Mouse (Mus musculus): Measurements from ENCODE around the gene Ddx18. TPM values are rescaled to one million over a fixed set of nuclear protein-coding genes. Genes with fewer than 3 reads are reported as not detected.

Ddx18 gene
- polyA plus RNA-seq, 1 experiment from 2014 or later = 42.5 TPM

DNA sequence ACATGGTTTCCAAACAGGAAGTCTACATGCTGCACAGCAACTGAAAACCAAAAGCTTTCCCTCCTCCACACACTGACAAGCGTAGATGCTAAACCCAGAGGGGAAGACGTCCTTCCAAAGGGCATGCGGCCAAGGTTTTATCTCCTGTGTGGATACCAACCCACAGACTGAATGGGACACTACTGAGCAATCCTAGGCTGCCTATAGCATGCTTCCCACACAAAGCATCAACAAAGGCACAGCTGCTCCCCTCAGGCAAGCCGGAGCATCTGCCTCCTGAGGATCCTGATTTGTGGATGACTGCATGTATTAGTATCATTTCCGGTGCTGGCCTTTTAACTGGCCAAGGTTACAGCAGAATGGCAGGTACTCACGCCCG lies 16.3 kb downstream of the Ddx18 start:
- no peaks in the 10 kb centered on the region for H3K27me3 ChIP-seq
- no peak overlapping the region for H3K9ac ChIP-seq
- H3K4me2 ChIP-seq = no peak overlapping the region
- peak; percentile 65; the same call in 1 of the 2 replicates for ATAC-seq (ENCODE audit: low read depth)
- no peak overlapping the region for H3K4me3 ChIP-seq
- H3K36me3 ChIP-seq = peaks cover 72% of the 10 kb centered on the region
- H3K9me3 ChIP-seq = no peaks in the 10 kb centered on the region
- no peaks in the 10 kb centered on the region for H3K4me1 ChIP-seq (replicated peaks)
- no peak overlapping the region for H3K27ac ChIP-seq (replicated peaks)
- WGBS = 73% methylated on average over 7 of the region's 7 CpGs

DNA sequence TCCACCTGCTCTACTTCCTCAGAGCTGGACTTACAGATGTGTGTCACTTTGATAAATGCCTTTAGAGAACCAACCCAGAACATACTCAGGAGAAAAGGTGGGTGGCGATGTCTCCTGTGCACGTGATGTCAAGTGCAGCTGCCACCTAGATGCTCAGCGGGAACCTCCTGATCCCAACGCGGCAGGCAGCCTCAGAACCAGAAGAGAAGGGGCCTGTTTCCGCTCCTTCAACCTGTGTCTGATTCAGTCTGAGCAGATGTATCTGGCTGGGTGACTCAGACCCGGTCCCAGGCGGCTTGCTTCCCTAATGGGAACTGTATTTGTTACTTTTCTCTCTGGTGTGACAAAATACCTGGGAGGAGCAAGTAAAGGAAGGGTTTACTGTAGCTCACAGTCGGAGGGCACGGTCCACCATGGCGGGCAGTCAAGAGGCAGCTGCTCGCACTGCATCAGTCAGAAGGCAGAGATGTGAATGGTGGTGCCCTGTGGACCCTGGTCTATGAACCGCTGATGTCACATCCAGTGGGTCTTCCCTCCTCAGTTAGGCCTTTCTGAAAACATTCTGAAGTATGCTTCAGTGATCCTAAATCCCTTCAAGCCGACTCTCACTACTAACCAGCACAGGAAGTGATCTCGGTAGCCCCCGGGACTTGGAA lies 16.9 kb downstream of the Ddx18 start:
- H3K9me3 ChIP-seq = no peaks in the 10 kb centered on the region
- no peak overlapping the region for H3K4me3 ChIP-seq
- H3K9ac ChIP-seq = no peak overlapping the region
- no peak for ATAC-seq (ENCODE audit: low read depth)
- no peak overlapping the region for H3K4me2 ChIP-seq
- H3K27me3 ChIP-seq = no peaks in the 10 kb centered on the region
- H3K36me3 ChIP-seq = peaks cover 67% of the 10 kb centered on the region
- H3K4me1 ChIP-seq (replicated peaks) = no peaks in the 10 kb centered on the region
- H3K27ac ChIP-seq (replicated peaks) = no peak overlapping the region
- 88% methylated on average over 16 of the region's 16 CpGs for WGBS

DNA sequence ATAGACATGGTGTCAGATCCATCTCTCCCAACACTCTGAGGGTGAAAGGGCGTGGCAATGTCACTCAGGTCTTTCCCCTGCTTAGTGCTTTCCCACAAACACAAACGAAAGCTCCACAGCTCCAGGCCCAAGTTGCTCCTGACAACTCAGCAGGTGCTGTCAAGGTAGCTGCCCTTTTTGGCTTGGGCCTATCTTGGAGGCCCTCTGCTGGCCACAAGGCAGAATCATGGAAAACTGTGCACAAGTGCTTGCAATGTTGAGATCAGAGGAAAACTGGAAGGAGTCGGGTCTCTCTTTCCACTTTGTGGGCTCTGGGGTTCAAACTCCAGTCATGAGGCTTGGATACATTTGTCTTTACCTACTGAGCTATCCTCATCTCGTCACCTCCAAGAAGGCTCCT lies 18.3 kb downstream of the Ddx18 start:
- Histone ChIP-seq H3K9ac (no peak overlapping the region), H3K27me3 (no peaks in the 10 kb centered on the region), H3K36me3 (peaks cover 52% of the 10 kb centered on the region), H3K4me1 (replicated peaks) (no peaks in the 10 kb centered on the region), H3K9me3 (no peaks in the 10 kb centered on the region), H3K27ac (replicated peaks) (no peak overlapping the region), H3K4me2 (no peak overlapping the region), H3K4me3 (no peak overlapping the region)
- 76% methylated on average over 4 of the region's 4 CpGs for whole genome bisulfite sequencing
- no peak for ATAC-seq (ENCODE audit: low read depth)

DNA sequence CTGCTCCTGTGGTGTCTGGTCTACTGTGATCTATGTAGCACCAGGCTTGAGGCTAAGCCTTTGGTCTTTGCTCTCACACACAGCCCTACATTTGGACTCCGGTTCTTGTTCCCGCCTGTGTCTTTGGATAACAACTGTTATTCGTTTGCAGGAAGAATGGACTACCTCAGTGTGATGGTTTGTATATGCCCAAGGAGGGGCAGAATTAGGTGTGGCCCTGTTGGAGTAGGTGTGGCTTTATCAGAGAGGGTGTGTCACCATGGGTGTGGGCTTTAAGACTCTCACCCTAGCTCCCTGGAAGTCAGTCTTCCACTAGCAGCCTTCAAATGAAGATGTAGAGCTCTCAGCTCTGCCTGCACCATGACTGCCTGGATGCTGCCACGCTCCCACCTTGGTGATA lies 19.1 kb downstream of the Ddx18 start:
- no peak overlapping the region for H3K4me2 ChIP-seq
- ATAC-seq (ENCODE audit: low read depth) = no peak; the same call in 1 of the 2 replicates
- H3K27ac ChIP-seq (replicated peaks) = no peak overlapping the region
- WGBS = 93% methylated on average over 4 of the region's 4 CpGs
- no peaks in the 10 kb centered on the region for H3K9me3 ChIP-seq
- no peaks in the 10 kb centered on the region for H3K27me3 ChIP-seq
- no peak overlapping the region for H3K9ac ChIP-seq
- H3K36me3 ChIP-seq = peaks cover 46% of the 10 kb centered on the region
- no peaks in the 10 kb centered on the region for H3K4me1 ChIP-seq (replicated peaks)
- no peak overlapping the region for H3K4me3 ChIP-seq

DNA sequence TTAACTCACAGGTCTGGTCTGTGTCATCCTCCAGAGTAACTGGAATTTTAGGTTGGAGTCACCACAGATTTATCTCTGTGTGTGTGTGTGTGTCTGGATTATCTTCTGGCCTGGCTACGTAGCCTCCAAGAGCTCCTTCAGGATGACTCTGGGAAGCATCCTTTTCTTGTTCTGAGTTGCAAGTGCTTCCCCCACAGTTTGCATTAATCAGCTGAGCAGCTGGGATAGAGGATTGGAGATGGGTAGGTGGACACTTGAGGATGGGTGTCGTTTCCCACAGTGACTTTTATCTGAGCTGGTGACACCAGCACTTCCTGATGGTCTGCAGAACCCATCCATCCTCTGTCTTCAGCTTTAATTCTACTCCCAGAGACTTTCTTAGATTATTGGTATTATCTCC lies 20.9 kb downstream of the Ddx18 start:
- Histone ChIP-seq H3K27ac (replicated peaks) (no peak overlapping the region), H3K36me3 (peaks cover 28% of the 10 kb centered on the region), H3K4me1 (replicated peaks) (no peaks in the 10 kb centered on the region), H3K9ac (no peak overlapping the region), H3K27me3 (no peaks in the 10 kb centered on the region), H3K4me3 (no peak overlapping the region), H3K9me3 (no peaks in the 10 kb centered on the region), H3K4me2 (no peak overlapping the region)
- WGBS = 86% methylated on average over 2 of the region's 2 CpGs
- ATAC-seq (ENCODE audit: low read depth) = no peak

DNA sequence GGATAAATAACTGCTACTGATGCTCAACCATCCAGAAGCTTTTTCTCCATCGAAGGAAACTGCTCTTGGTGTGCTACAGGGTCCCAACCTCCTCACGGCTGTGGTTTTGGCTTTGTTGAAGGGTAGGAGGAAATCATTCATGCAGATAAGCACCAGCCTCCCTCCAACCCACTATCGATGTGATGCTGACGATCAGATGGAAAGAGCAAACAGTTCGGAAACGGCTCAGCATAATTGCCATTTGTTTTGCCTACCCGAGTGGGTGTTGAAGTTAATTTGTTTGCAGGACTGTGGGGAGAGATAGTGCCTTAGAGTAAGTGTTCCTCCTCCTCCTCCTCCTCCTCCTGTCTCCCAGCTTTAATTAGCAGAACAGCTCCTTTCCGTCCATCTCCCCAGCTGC lies 27.4 kb downstream of the Ddx18 start:
- Histone ChIP-seq H3K9ac (no peak overlapping the region), H3K4me1 (replicated peaks) (no peaks in the 10 kb centered on the region), H3K36me3 (no peaks in the 10 kb centered on the region), H3K4me3 (no peak overlapping the region), H3K27ac (replicated peaks) (no peak overlapping the region), H3K9me3 (no peaks in the 10 kb centered on the region), H3K27me3 (no peaks in the 10 kb centered on the region), H3K4me2 (no peak overlapping the region)
- no peak for ATAC-seq (ENCODE audit: low read depth)
- WGBS = 83% methylated on average over 8 of the region's 8 CpGs

DNA sequence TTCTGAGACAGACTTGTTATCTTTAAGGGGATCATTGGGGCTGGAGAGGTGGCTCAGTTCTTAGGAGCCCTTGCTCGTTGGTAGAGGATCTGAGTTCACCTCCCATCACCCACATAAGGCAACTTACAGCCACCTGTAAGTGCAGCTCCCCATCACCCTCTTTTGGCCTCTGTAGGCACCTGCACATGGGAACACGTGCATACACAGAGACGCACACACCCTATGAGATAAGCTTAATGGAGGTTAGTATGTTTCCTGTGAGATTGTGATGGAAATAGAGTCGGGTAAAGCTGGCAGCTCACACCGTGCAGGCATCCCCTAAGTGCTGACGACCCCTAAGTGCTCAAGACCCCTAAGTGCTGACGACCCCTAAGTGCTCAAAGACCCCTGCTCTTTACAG lies 36.4 kb downstream of the Ddx18 start:
- Histone ChIP-seq H3K27ac (replicated peaks) (no peak overlapping the region), H3K4me2 (no peak overlapping the region), H3K4me1 (replicated peaks) (peaks cover 16% of the 10 kb centered on the region), H3K9ac (no peak overlapping the region), H3K27me3 (peaks cover 31% of the 10 kb centered on the region), H3K36me3 (no peaks in the 10 kb centered on the region), H3K4me3 (no peak overlapping the region), H3K9me3 (no peaks in the 10 kb centered on the region)
- 75% methylated on average over 7 of the region's 7 CpGs for whole genome bisulfite sequencing
- no peak for ATAC-seq (ENCODE audit: low read depth)

DNA sequence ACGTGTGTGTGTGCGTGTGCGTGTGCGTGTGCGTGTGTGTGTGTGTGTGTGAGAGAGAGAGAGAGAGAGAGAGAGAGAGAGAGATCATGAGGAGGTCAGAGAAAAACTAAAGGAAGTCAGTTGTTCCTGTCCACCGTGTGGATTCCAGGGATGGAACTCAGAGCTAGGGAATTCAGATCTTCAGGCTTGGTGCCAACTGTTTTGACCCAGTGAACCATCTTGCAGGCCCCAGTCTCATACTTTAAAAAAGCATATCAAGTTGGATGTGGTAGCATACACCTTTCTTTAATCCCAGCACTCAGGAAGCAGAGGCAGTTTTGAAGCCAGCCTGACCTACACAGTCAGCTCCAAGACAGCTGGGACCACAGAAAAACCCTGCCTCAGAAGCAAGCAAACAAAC lies 38.5 kb downstream of the Ddx18 start:
- 89% methylated on average over 6 of the region's 6 CpGs for WGBS
- Histone ChIP-seq H3K27ac (replicated peaks) (no peak overlapping the region), H3K9me3 (no peaks in the 10 kb centered on the region), H3K4me2 (no peak overlapping the region), H3K27me3 (peaks cover 38% of the 10 kb centered on the region), H3K9ac (no peak overlapping the region), H3K36me3 (no peaks in the 10 kb centered on the region), H3K4me1 (replicated peaks) (peaks cover 16% of the 10 kb centered on the region), H3K4me3 (no peak overlapping the region)
- ATAC-seq (ENCODE audit: low read depth) = no peak

DNA sequence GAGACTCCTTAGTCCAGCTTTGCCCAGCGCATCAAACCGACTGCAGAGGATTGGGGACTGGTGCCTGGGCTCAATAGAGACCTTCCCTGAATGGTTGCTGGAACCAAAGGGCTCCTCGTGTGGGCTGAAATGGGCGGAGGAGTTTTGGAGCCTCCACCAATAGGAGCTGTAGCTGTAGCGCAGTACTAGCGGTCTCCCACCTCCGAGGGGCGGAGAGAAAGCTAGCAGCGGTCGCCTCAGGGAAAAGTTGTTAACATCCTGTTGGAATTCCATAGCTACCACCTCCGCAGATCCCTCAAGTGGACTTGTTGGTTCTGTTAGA lies 39.4 kb downstream of the Ddx18 start, which contains the start of gene Htr5b:
Htr5b (minus strand) TSS at position 67 of the 322 bp plus-strand sequence.
- no peak within 1 kb of the TSS for H3K27ac ChIP-seq (replicated peaks)
- no peaks in the 10 kb centered on the region for H3K36me3 ChIP-seq
- H3K9me3 ChIP-seq = no peaks in the 10 kb centered on the region
- 0 out of 2 replicates have a peak within 1 kb of the TSS, but pooled peaks have one; percentile 34 for H3K9ac ChIP-seq
- H3K4me2 ChIP-seq = peak within 1 kb of the TSS; percentile 57
- WGBS = 4% methylated on average over 11 of the region's 11 CpGs
- H3K27me3 ChIP-seq = peaks cover 38% of the 10 kb centered on the region
- peak; percentile 89 for ATAC-seq (ENCODE audit: low read depth)
- H3K4me1 ChIP-seq (replicated peaks) = peaks cover 16% of the 10 kb centered on the region
- peak within 1 kb of the TSS; percentile 30 for H3K4me3 ChIP-seq

DNA sequence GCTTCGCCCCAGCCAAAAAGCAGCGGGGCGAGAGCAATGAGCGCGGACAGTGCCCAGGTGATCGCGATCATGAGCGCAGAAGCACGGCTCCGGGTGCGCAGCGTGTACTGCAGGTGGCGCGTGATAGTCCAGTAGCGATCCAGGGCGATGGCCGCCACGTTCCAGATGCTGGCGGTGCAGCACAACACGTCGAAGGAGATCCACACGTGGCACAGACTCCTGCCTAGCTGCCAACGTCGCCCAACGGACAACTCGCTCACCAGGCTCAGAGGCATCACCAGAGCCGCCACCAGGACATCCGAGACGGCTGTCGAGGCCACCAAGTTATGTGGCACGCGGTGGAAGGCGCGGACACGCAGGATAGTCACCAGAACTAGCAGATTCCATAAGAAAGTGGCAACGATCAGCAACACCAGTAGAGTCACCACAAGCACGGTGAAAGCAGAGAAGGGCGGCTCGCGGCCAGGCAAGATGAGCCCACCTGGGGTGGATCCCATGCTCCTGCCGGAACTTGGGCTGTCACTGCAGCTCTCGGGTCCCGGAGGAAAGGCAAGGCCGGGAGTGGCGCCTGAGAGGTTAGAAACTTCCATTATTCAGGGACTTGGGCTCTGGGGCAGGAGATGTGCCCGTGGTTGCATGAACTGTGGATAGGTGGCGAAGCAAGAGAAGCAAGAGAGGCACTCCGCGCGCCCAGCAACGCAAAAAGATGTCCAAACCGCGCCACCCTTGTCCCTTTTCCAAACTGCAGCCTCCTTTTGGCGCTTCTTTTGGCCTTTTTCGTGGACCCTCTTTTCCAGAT lies 40.0 kb downstream of the Ddx18 start:
- Histone ChIP-seq H3K9me3 (no peaks in the 10 kb centered on the region), H3K27ac (replicated peaks) (no peak overlapping the region), H3K36me3 (no peaks in the 10 kb centered on the region), H3K4me3 (peak overlapping the region; percentile 30), H3K4me1 (replicated peaks) (peaks cover 16% of the 10 kb centered on the region), H3K4me2 (peak overlapping the region; percentile 57), H3K27me3 (peaks cover 38% of the 10 kb centered on the region), H3K9ac (0 out of 2 replicates have a peak overlapping the region, but pooled peaks have one; percentile 34)
- WGBS = 17% methylated on average over 55 of the region's 55 CpGs
- peak; percentile 45 for ATAC-seq (ENCODE audit: low read depth)

DNA sequence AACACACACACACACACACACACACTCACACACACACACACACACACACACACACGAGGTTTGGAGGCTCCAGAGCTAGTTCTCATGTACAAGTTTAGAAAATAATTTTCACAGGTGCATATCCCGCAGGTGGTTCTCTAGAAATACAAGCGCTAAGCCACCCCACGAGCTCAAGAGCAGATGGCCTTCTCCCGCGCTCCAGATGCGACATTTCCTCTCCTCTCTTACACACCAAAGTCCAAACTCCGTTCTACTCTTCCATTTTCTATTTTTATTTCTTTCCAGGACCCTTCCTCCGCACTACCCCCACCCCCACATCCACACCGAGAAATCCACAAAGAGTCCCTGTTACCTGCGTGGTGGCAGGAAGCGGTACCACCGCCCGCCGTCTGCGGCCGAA lies 40.7 kb downstream of the Ddx18 start:
- WGBS = 51% methylated on average over 17 of the region's 17 CpGs
- ATAC-seq (ENCODE audit: low read depth) = peak; percentile 29; the same call in 1 of the 2 replicates
- no peaks in the 10 kb centered on the region for H3K36me3 ChIP-seq

DNA sequence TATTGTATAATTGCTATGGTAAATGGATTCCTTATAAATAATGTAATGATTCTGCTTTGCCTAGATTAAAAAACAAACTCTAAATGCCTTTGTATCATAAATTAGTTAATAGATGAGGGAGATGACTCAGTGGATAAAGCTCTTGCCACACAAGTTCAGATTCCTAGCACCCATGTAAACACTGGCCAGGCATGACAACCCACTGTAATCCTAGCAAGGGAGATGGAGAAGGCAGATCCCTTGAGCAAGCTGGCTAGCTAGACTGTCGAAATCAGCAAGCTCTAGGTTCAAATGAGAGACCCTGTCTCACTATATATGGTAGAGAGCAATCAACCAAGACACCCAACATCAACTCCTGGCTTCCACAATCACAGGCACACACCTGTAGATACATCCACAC lies 49.2 kb downstream of the Ddx18 start:
- 75% methylated on average over 1 of the region's 1 CpGs for WGBS
- ATAC-seq (ENCODE audit: low read depth) = no peak

More for the DNA sequence above, 40.7 kb downstream of the Ddx18 start:
- Histone ChIP-seq H3K4me3 (peak overlapping the region; percentile 30), H3K9ac (0 out of 2 replicates have a peak overlapping the region, but pooled peaks have one; percentile 34), H3K9me3 (no peaks in the 10 kb centered on the region), H3K27ac (replicated peaks) (no peak overlapping the region), H3K4me1 (replicated peaks) (peaks cover 16% of the 10 kb centered on the region), H3K4me2 (peak overlapping the region; percentile 57), H3K27me3 (peaks cover 38% of the 10 kb centered on the region)

More for the DNA sequence above, 49.2 kb downstream of the Ddx18 start:
- Histone ChIP-seq H3K4me1 (replicated peaks) (no peaks in the 10 kb centered on the region), H3K27me3 (no peaks in the 10 kb centered on the region), H3K9ac (no peak overlapping the region), H3K9me3 (no peaks in the 10 kb centered on the region), H3K4me2 (no peak overlapping the region), H3K4me3 (no peak overlapping the region), H3K36me3 (no peaks in the 10 kb centered on the region), H3K27ac (replicated peaks) (no peak overlapping the region)

All from neural tube, embryonic 13.5 days (tissue).